Mouse (Mus musculus) urinary bladder, postnatal 14 days (tissue): ENCODE measurements around the gene Glrb.

ENCODE experiments used
- DNase-seq: peaks from one replicate; pipeline ENCODE4 v3.0.0; 2021; ENCODE audit warnings: low spot score

Glrb gene

DNA sequence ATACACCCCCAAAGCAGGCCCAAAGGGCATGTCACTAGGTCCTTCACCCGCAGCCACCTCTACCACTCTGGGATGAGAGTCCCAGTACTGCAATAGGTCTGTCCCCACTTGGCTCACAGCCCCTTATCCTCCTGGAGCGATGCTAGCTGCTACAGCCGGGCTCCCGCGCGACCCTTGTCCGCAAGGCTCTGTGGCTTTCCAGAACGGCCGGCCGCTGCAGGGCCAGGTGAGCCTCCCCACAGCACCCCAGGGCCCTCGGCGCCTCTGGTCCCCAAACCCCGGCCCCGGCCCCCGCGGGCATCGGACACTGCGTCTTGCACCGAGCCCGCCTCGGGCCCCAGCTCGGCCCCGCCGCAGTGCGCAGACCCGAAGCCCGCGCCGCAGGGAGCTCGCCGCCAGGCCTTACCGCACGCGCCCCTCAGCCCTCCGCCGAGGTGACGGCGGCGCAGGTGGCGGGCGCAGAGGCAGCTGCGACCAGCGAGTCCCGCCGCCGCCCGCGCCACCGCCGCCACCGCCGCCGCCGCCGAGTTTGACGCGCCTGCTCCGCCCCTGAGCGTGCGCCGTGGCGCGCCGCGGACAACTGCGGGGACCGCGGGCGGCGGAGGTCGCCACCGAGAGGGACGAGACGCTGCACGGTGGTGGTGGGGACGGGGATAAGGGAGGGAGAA is at the start of gene Glrb:
Gene Glrb, minus strand, starts transcription at position 550 of the 668 bp plus-strand sequence.
- peak; percentile 16 for DNase-seq

DNA sequence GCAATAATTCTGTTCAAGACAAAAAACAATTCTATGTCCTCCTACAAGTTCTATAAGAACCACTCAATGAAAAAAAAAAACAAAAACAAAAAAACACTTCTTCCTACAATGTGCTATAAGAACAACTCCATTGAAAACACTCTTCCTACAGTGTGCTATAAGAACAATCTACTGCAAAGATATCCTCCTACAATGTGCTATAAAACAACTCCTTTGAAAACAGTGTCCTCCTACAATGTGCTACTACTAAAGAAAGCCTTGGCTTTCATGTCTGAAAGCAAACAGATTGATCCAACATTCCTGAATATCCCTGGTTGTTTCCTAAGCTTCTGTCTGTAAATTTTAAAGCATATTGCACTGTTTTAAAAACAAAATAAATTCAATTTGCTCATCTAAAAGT is 46.5 kb upstream of the Glrb start:
- no peak for DNase-seq

DNA sequence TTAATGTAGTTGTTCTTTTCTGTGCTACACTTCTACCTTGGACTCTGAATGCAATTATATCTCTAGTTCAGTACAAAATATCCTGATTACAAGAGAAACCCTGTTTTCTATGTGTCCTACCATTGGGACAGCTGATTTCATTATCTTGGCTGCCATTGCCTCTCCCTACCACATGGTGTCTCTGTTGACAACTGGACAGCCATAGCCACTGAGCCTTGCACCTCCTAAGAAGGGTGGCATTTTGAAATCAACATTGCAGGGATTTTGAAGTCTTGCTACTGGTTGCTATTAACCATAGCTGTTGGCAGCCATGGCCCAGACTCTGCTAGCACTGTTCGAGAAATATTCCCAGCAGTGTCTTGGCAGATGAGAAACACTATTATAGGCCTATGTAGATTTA is 45.1 kb upstream of the Glrb start:
- peak; percentile 46 for DNase-seq

GRCm38 (mm10) chr3:80913779-80914284 is 372 bp upstream of the Glrb start:
- no peak for DNase-seq

- no peak for DNase-seq
Observed at GRCm38 (mm10) chr3:80894745-80895480, 18.5 kb downstream of the Glrb start.

DNA sequence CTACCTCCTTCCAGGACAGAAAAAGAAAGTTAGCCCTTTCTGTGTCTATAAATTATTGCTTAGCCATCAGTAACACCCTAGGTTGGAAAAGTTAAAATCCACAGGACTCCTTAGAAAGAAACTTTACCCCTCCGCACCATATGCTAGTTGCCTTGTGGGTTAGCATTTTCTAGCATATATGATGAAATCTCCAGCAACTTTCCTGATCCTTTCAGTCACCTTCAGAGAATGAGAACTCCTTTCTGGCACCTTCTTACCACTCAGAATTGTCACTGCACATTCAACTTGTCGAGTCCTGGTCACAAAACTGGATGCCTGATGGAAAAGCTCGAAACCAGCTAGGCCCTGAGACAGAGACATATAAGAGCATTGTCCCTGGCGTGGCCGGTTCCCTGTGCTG is 19.1 kb downstream of the Glrb start:
- no peak for DNase-seq

GRCm38 (mm10) chr3:80893055-80893690 is 20.3 kb downstream of the Glrb start:
- DNase-seq: no peak

GRCm38 (mm10) chr3:80891087-80891486 is 22.4 kb downstream of the Glrb start:
- DNase-seq: no peak

GRCm38 (mm10) chr3:80885174-80885573 is 28.3 kb downstream of the Glrb start:
- no peak for DNase-seq

DNA sequence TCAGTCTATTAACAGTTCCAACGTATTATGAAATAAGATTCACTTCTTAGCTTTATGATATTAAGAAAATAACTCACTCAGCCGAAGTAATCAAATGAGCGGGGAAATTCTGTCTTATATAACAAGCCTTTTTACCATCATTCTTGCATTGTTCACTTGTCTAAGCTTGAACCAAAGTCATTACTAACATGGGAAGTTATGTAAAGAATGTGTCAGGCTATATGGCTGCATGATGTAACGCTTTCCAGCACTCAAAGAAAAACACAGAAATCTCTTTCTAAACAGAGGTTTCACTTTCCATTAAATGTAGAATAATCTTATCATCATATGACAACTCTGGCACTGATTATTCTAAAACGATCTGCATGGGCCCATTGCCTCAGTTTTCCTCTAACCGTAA is 29.9 kb downstream of the Glrb start:
- DNase-seq: no peak

DNA sequence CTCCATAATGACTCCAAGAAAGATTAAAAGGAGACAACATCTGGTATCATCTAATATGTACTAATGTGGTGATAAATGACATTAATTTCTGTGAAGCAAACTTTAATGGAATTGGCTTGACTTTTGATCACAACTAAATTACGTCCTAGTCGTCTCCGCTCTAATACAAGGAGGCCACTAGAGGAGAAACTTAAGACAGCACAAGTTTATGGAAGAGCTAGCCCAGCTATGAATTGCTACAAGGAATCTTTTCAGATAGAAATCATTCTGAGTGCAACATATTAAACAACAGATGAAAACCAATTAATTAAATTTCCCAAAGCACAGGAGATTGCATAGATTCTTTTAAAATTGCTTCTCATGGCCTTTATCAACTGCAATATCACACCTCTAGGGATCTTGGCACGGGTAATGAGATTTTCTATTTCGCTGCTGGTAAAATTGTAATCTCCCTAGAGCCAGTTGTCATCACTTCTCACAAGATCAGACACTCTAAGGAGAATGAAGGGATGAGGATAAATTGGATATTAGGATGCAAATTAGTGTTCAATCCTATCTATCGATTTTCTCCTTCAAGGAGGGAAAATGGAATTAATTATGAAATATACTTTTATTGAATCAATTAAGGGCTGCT is 32.7 kb downstream of the Glrb start:
- DNase-seq: no peak

DNA sequence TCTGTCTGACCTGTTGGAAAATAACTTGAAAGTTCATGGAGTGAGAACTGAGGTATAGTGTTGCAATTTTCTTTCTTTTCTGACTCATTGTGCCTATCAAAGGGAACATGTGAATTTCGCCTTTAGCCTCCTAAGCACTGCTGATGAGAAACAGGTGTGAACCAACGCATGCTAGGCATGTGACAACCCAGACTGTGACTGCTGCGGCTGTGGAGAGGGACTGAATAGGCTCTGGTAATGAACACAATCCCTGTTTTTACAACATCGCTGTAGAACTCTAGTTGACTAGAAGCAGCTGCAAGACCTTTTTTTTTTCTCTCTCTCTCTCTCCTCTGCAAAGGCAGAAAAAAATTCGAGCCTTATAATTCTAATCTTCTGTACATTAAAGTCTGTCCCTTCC is 34.9 kb downstream of the Glrb start:
- no peak for DNase-seq

DNA sequence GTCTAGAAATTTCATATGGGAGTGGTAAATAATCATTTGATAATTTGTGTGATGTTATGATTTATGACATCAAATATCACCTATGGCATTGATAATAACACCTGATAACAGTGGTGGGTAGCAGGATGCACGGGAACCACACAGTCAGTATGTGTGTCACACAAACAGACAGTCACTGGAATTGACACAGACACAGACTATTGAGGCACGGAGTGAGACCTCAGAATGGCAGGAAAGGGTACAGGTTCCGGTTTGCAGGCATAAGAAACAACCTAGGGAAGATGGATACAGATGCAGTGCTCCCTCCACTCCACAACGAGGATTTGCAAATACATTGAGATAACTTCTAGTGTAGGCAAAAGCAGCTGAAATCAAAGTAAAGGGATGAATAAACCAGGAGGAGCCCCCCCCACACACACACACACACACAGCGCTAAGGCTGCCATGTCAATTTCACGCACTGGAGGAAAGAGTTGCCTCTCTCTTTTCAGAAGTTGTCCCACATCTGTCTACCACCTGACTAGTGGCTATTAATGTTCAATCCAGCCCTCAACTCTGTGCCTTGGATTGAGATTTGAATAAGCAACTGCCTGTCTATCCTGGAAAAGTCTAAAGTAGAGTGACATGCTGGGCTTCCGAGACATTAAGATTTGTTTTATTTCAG is 38.6 kb downstream of the Glrb start:
- DNase-seq: no peak

DNA sequence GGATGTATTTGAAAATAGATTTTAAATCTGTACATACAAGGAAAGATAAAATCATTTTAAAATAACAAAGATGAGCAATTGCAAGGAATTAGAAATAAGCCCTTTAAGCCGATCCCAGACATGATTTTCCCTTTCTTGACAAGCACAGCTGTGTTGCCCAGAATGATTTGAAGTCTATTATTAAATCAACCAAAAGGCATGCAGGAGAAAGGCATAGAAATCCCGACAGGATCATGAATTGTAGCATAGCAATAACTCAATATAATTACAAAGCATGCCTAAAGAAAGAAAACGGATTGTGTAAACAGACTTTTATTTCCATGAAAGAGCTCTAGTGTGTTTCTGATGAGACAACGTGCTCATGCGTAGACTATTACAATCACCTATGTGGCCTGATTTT is 39.4 kb downstream of the Glrb start:
- DNase-seq: no peak

- no peak for DNase-seq
Observed at GRCm38 (mm10) chr3:80871472-80872171, 41.8 kb downstream of the Glrb start.

GRCm38 (mm10) chr3:80867328-80867727 is 46.1 kb downstream of the Glrb start:
- no peak for DNase-seq

DNA sequence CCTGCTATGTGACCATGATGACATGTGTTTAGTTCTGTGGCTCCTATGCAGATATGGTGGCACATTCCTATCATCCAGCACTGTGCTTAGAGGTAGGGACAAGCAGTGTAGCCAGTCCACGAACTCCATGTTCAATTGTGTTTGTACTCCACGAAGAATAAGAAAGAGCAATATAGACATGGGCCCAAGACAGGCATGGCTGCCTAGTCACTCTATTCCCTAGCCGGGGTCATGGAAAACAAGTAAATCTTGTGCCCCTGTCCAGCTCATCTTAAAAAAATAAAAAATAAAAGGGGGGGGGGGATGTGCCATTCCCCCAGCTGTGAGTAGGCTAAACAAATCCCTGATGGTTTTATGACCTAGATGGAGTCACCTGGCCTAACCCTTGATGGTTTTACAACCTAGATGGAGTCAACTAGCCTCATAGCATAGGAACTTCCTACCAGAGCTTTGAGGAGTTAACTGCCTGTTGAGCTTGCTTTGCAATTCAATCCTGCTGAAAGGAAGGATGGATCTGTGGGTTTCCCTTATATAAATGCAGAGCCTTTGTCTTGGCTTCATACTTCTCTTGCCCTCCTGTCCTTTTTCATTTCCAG is 60.5 kb downstream of the Glrb start:
- no peak for DNase-seq

- no peak for DNase-seq
Observed at GRCm38 (mm10) chr3:80850947-80851346, 62.5 kb downstream of the Glrb start.

- DNase-seq: no peak
Observed at GRCm38 (mm10) chr3:80845634-80846033, 67.8 kb downstream of the Glrb start.

DNA sequence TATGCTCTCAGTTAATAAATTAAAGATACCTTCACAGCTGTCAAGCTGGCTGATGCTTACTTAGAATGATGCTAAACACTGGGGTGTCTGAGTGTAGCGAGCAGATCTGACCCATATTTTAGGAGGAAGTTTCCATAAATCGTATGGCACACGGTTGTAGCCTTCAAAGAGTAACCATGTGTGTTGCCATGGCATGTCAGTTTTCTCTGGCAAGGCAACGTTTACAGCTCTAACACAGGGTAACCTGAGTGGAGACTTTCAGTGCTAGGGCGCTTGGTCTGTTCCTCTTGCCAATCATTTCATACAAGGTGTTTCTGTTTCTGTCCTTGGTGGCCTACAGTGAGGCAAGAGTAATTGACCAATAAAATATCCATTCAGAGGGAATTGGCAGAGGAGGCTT is 73.6 kb downstream of the Glrb start:
- DNase-seq: no peak

DNA sequence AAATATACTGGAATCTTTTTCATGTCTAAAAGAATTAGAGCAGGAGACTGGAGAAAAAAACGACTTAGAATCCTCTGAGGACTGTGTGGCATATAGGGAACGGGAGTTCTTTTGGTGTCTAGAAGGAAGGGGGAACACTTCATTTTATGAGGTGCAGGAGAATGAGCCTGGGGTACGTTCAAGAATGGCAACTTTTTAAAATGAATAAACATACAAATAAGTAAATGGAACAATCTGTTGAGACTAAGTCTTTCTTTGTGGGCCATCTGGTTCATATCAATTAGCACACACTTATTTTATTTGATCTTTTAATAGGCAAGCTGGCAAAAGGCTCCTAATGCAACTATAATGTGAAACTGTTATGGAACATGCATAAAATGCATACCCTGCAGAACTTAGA is 75.9 kb downstream of the Glrb start:
- DNase-seq: no peak
